16 mouse cellular contexts compared by ENCODE assay signal in the genomic region with DNA sequence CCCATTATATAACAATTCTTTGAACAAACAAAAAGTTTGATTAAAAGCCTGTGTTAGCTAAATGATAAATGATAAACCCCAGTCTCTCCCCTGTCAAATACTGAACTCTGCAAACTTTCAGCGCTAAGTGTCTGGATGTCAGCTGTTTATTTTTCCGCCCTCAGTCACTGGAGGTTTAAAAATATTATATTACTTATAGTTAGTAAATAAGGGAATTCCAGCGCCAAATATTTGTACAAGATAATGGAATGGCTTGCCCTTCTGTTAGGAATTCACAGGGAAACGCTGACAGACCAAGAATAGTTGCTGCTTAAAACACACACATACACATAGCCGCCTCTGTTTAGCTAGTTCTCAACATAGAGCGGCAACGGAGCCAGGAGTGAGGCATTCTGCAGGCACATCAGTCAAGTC. TPM values are rescaled to one million over a fixed set of nuclear protein-coding genes. Genes with fewer than 3 reads are reported as not detected.
DNase-seq lines count a peak whose midpoint lies in the region; ATAC-seq and TF ChIP-seq lines count a peak whose summit lies in the region.
"Had no signal": no experiment of that assay in that cellular context is flagged by ENCODE, and none has a peak within 500 bp of the region (broad histone marks: within the 10 kb centered on the region; RNA-seq: fewer than 3 reads in every experiment).

No protein-coding gene starts in this region.

- peaks cover 6% of the 10 kb centered on the region; the same call in 1 of the 2 replicates for H3K36me3 ChIP-seq in heart, embryonic 14.5 days (ENCODE audit: control insufficient read depth, insufficient read depth, low read length)
- H3K36me3 ChIP-seq in limb, embryonic 12.5 days: peaks cover 4% of the 10 kb centered on the region; the same call in 1 of the 2 replicates
- H3K36me3 ChIP-seq in limb, embryonic 10.5 days: no peaks in the 10 kb centered on the region
- no peaks in the 10 kb centered on the region for H3K36me3 ChIP-seq in intestine, embryonic 15.5 days
- H3K36me3 ChIP-seq: embryonic facial prominence, embryonic 12.5 days; liver, embryonic 13.5 days had no signal

- intact Hi-C loops in heart, postnatal 25 days (cut with DNase I): no loop called here

- no peak for TF ChIP-seq CTCF in Patski (IDR thresholded peaks at IDR 0.05)

- WGBS in heart, embryonic 14.5 days: 12% methylated on average over 7 of the region's 7 CpGs
- 80% methylated on average over 7 of the region's 7 CpGs for WGBS in limb, embryonic 12.5 days
- 84% methylated on average over 7 of the region's 7 CpGs for WGBS in limb, embryonic 10.5 days
- 15% methylated on average over 7 of the region's 7 CpGs for WGBS in intestine, embryonic 15.5 days

- H3K4me3 ChIP-seq in heart, embryonic 14.5 days (ENCODE audit: control insufficient read depth in 1 of 2, insufficient read depth in 1 of 2, low read depth in 1 of 2, low read length in 2 of 2): peak overlapping the region; percentile 11 to 27
- no peak overlapping the region for H3K4me3 ChIP-seq in limb, embryonic 12.5 days (replicated peaks)
- no peak overlapping the region for H3K4me3 ChIP-seq in limb, embryonic 10.5 days
- no peak overlapping the region for H3K4me3 ChIP-seq in intestine, embryonic 15.5 days (replicated peaks)
- H3K4me3 ChIP-seq: embryonic facial prominence, embryonic 12.5 days; liver, embryonic 13.5 days had no signal

- no peaks in the 10 kb centered on the region for H3K27me3 ChIP-seq in heart, embryonic 14.5 days (ENCODE audit: control insufficient read depth, insufficient read depth, low read length)
- H3K27me3 ChIP-seq in limb, embryonic 12.5 days: no peaks in the 10 kb centered on the region
- no peaks in the 10 kb centered on the region for H3K27me3 ChIP-seq in limb, embryonic 10.5 days (ENCODE audit: low read depth, poor library complexity, severe bottlenecking)
- H3K27me3 ChIP-seq in Patski: no peaks in the 10 kb centered on the region
- no peaks in the 10 kb centered on the region for H3K27me3 ChIP-seq in intestine, embryonic 15.5 days (replicated peaks)
- H3K27me3 ChIP-seq: embryonic facial prominence, embryonic 12.5 days; liver, embryonic 13.5 days had no signal

- H3K9ac ChIP-seq in heart, embryonic 14.5 days (ENCODE audit: low read length): peak overlapping the region; percentile 63
- no peak overlapping the region for H3K9ac ChIP-seq in limb, embryonic 12.5 days (replicated peaks)
- H3K9ac ChIP-seq in intestine, embryonic 15.5 days: no peak overlapping the region
- H3K9ac ChIP-seq: embryonic facial prominence, embryonic 12.5 days; liver, embryonic 13.5 days had no signal

- peaks cover 9 to 19% of the 10 kb centered on the region in 2 experiments for H3K4me1 ChIP-seq in heart, embryonic 14.5 days (ENCODE audit: control insufficient read depth in 2 of 2, insufficient read depth in 2 of 2, low read length in 2 of 2)
- peaks cover 10% of the 10 kb centered on the region for H3K4me1 ChIP-seq in limb, embryonic 12.5 days (replicated peaks)
- peaks cover 11% of the 10 kb centered on the region for H3K4me1 ChIP-seq in limb, embryonic 10.5 days
- H3K4me1 ChIP-seq in intestine, embryonic 15.5 days (replicated peaks): peaks cover 13% of the 10 kb centered on the region
- H3K4me1 ChIP-seq: embryonic facial prominence, embryonic 12.5 days had no signal

- in situ Hi-C loops in Patski (cut with MboI; ENCODE audit: low pct_unique_long_range_greater_than_20kb): no loop called here

- peak overlapping the region; percentile 82 to 87 for H3K27ac ChIP-seq in heart, embryonic 14.5 days (replicated peaks in 1 of 2; ENCODE audit: control insufficient read depth in 1 of 2, insufficient read depth in 1 of 2, low read depth in 2 of 2, low read length in 2 of 2)
- peak overlapping the region; percentile 23; the same call in 1 of the 2 replicates for H3K27ac ChIP-seq in limb, embryonic 12.5 days
- H3K27ac ChIP-seq in limb, embryonic 10.5 days: no peak overlapping the region
- peak overlapping the region; percentile 66 for H3K27ac ChIP-seq in intestine, embryonic 15.5 days
- H3K27ac ChIP-seq: embryonic facial prominence, embryonic 12.5 days; liver, embryonic 13.5 days had no signal

- peak overlapping the region; percentile 69 for H3K4me2 ChIP-seq in heart, embryonic 14.5 days (ENCODE audit: low read length)
- H3K4me2 ChIP-seq in limb, embryonic 12.5 days: peak overlapping the region; percentile 1; the same call in 1 of the 2 replicates
- H3K4me2 ChIP-seq in intestine, embryonic 15.5 days (replicated peaks): peak overlapping the region; percentile 45
- H3K4me2 ChIP-seq: embryonic facial prominence, embryonic 12.5 days; liver, embryonic 13.5 days had no signal

- DNase-seq in heart, postnatal 25 days (ENCODE audit: low spot score): no peak
- DNase-seq in limb, embryonic 10.5 days (ENCODE audit: low spot score): no peak
- DNase-seq in Patski (ENCODE audit: low read depth, low spot score): no peak
- no peak for DNase-seq in cerebellum, postnatal 36 days
- DNase-seq in frontal cortex, postnatal 25 days (ENCODE audit: low spot score in 2 of 2): no peak
- DNase-seq: gastrocnemius, postnatal 10 days; layer of hippocampus, adult 9-11 months; liver, embryonic 13.5 days; right cerebral cortex, postnatal 14 days; thymus, adult 2 months had no signal

- CTCF ChIA-PET in Patski (lab: Charles Lee): interaction anchor here (0.9 to 4.2 kb wide), 5 partner anchors 11 to 27 kb away, joined by 3 to 12 read pairs (median 5); no protein-coding TSS in a partner anchor

- ATAC-seq in heart, embryonic 14.5 days (ENCODE audit: insufficient number of reproducible peaks, insufficient read depth, low FRiP score, low read depth): no peak
- no peak for ATAC-seq in limb, embryonic 12.5 days (ENCODE audit: insufficient number of reproducible peaks, insufficient read depth, low FRiP score, low TSS enrichment, low read depth)
- peak; percentile 19 for ATAC-seq in Patski
- peak; percentile 84 for ATAC-seq in intestine, embryonic 15.5 days
- ATAC-seq: inflammation-experienced regulatory T-cells, adult 6 months; midbrain, embryonic 16.5 days had no signal

- no peaks in the 10 kb centered on the region for H3K9me3 ChIP-seq in heart, embryonic 14.5 days (ENCODE audit: control insufficient read depth, low read length)
- no peaks in the 10 kb centered on the region for H3K9me3 ChIP-seq in limb, embryonic 12.5 days
- H3K9me3 ChIP-seq in limb, embryonic 10.5 days (replicated peaks): no peaks in the 10 kb centered on the region
- H3K9me3 ChIP-seq in intestine, embryonic 15.5 days: no peaks in the 10 kb centered on the region
- H3K9me3 ChIP-seq: embryonic facial prominence, embryonic 12.5 days; liver, embryonic 13.5 days had no signal

- POLR2A ChIA-PET in Patski (lab: Charles Lee): interaction anchor here (0.6 kb wide), 1 partner anchor 573 kb away, joined by 3 read pairs; no protein-coding TSS in a partner anchor

RNA-seq across cellular contexts. Expression of a gene that starts 29.6 kb away (rescaled TPM):
- polyA plus RNA-seq in heart, embryonic 14.5 days (2014; fragmentation: Nextera tagmentation; extraction: Ambion mirVana): 78.2 and 84.0 TPM in 2 replicates
- total RNA-seq in heart, postnatal 25 days (2021): 10 to 100 TPM; 79.4 to 85.1 TPM
- polyA plus RNA-seq in limb, embryonic 12.5 days (2016; fragmentation: Nextera tagmentation; extraction: Ambion mirVana): 39.0 and 40.6 TPM in 2 replicates
- 35.1 and 41.4 TPM in 2 replicates for polyA plus RNA-seq in limb, embryonic 10.5 days (2016; fragmentation: Nextera tagmentation; extraction: Ambion mirVana)
- 25.1 TPM for polyA plus RNA-seq in Patski (2021)
- polyA plus RNA-seq in intestine, embryonic 15.5 days (2015; fragmentation: Nextera tagmentation; extraction: Ambion mirVana): 72.9 and 80.5 TPM in 2 replicates
- polyA plus RNA-seq: inflammation-experienced regulatory T-cells, adult 6 months had no signal

Comparison
In these comparisons a context has a peak if more than half of its experiments do, and no peak if none do; other contexts are left out.
1. ATAC-seq: peak in Patski (single experiment) and intestine, embryonic 15.5 days (single experiment); none in heart, embryonic 14.5 days (single experiment) and limb, embryonic 12.5 days (single experiment).
2. H3K4me2 ChIP-seq: peak in every context shown above with its lines; median percentile 69 in heart, embryonic 14.5 days; 45 in intestine, embryonic 15.5 days; 1 in limb, embryonic 12.5 days.
3. H3K4me3 ChIP-seq: peak in heart, embryonic 14.5 days (2 of 2); none in limb, embryonic 12.5 days (single experiment), limb, embryonic 10.5 days (single experiment) and intestine, embryonic 15.5 days (single experiment).